Mouse (Mus musculus): Measurements from ENCODE around the gene Gpld1.

GRCm38 (mm10) chr13:24960084-24960483 lies 17.1 kb downstream of the Gpld1 start:
- TF ChIP-seq CTCF (IDR thresholded peaks at IDR 0.05; ENCODE audit: low read depth) (no peak), EP300 (IDR thresholded peaks at IDR 0.05; ENCODE audit: low read depth) (no peak)

Data from liver, embryonic 14.5 days (tissue).